Mouse (Mus musculus): Measurements from ENCODE around the gene Sgms2.

DNA sequence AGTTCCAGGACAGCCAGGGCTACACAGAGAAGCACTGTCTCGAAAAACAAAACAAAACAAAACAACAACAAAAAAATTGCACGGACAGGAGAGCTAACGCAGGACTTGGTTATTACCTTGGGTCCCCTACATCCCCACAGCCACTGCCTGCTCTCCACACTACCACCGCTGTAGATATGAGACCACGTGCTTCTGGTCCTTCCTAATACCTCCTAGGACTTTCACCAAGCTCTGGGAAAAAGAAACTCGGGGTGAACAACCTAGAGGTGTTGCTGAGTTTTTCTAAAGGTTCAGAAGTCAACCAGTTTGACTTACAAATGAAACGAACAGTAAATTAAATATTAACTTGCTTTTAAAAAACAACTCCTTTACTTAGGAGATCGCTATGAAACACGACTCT lies 2.8 kb downstream of the Sgms2 start:
- TF ChIP-seq CTCF (IDR thresholded peaks at IDR 0.05; ENCODE audit: extremely low read depth, insufficient read length, insufficient replicate concordance, low read depth, low read length) (no peak), POLR2A (IDR thresholded peaks at IDR 0.05; ENCODE audit: low read depth, low read length) (no peak)
